Mouse (Mus musculus): ENCODE measurements around the gene Plekha1. TPM values are rescaled to one million over a fixed set of nuclear protein-coding genes. Genes with fewer than 3 reads are reported as not detected.

Plekha1 gene
- total RNA-seq, 4 experiments from 2014 or later: 94.6 to 101 (median 96.9) TPM

DNA sequence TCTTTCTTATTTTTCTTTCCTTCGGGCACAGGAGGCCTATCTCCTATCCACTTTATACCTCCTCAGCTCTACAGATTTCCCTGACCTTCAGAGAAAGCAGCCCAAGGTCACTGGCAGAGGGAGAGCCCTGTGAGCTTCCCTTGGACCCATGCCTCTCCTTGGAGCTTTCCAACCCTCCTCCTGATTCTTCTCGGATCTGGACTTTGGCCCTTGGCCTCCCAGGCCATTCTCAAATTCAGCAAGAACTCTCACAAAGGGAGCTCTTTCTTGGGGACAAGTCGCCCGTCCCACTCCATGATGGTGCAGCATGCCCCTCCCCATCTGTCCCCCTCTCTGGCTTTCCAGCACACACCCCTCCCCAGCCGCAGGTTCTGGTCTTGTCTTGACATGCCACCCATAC is 85.4 kb downstream of the Plekha1 start:
- no peak for DNase-seq (ENCODE audit: low spot score in 2 of 2)

DNA sequence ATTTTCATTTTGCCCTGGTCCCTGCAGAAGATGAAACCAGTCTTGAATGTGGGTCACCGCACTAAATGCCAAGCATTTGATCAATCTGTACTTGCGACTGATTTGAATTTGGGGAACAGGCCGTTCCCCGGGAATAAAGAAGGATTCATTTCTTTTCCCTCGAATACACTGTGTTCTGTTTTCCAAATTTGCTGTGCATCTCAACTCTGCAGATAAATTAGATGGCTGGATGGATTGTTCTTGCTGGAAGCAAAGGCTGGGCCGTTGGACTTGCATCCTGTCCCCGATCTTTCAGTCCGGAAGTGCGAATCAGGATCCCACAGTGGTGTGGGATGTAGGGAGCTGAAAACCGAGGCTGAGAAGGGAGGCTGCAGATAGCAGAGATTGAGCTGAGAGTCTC is 87.8 kb downstream of the Plekha1 start:
- DNase-seq (ENCODE audit: low spot score in 2 of 2): no peak

DNA sequence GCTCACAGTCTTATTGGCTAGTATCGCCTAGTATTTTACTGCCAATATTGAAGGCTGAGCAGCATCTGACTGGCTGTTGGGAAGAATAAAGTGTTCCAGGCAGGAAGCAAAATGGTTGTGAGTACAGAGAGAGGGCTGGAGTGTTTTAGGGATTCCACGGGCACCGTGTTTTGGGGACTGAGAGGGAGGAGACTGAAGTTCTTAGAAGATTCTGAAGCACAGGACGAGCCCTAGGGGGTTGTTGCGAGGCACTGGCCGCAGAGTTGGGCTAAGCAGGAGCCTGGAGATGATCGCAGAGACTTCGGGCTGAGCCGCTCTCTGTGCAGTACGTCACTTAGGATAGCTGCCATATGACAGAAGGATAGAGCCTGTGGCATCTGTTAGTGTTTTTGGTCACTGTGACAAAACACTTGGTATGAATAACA is 88.6 kb downstream of the Plekha1 start:
- no peak for DNase-seq (ENCODE audit: low spot score in 2 of 2)

DNA sequence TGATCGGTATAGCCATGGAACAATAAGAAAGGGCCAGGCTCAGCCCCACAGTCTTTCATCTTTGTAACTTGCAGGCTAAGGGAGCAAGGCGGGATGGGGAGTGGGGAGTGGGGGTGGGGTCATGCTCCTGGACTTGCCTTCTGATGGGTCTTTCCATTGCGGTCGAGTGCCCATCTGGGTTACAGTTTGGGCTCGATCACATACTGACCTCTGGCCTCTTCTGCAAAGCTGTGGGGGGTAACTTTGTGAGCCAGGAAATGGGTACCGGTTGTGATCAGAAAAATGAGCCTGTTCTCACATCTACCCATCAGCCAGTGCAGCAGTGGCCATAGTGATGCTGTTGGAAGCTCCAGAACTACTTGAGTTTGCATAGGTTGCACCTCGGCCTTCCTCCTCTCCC is 93.0 kb downstream of the Plekha1 start:
- no peak for DNase-seq (ENCODE audit: low spot score in 2 of 2)

DNA sequence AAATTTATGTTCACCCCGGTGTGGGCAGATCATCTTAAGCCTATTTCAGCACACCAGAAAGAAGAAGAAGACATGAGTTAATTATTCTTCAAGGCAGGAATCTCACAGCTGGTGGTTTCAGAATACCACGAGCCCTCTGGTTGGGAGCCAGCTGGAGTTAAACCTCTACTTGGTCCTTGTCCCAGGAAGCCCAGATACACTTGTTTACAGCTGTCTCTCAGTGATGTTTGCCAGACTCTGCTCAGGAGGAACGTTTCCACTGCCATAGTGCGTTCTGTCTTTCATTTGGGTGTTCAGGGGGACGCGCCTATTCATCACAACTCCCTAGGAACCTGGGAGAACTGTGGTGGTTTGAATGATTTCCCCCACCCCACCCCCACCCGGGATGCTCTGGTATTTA is 94.3 kb downstream of the Plekha1 start:
- DNase-seq (ENCODE audit: low spot score in 2 of 2): peak in 1 of 2 experiments; percentile 56

DNA sequence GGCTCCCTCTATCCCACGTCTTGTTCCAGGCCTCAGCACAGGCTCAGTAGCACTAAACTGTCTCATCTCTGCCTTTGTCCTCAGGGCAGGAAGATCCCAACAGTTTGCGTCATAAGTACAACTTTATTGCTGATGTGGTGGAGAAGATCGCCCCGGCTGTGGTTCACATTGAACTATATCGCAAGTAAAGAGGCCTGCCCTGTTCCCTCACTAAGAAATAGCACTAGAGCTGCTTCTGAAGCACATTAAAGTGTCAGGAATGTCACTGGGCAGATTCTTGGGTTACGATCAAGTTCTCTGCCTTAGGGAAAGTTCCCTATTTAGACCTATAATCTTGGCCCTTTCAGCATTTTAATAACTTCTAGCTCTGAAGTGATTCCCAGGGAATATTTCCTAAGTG is 95.9 kb downstream of the Plekha1 start:
- no peak for DNase-seq (ENCODE audit: low spot score in 2 of 2)

Small RNA genes within 50 kb of the gene (microRNA-seq; reads per million reads assigned to microRNA genes)
- 0.22 to 0.84 reads per million in 2 experiments for gene Mir7061

Other genes starting within 250 kb of the Plekha1 start
- gene Btbd16, start 91.7 kb upstream of the Plekha1 start, total RNA-seq (2022): under 1 TPM in 3 of 4 experiments, not detected in 1; 0.16 to 0.49 (median 0.41) TPM
- gene Htra1, start 70.4 kb downstream of the Plekha1 start, total RNA-seq (2022): 100 to 1,000 TPM; 156 to 180 (median 161) TPM
- gene Dmbt1, start 166.3 kb downstream of the Plekha1 start, total RNA-seq (2022): under 1 TPM in 1 of 4 experiments, not detected in 3; 0.06 TPM

Data from left cerebral cortex, adult 8-10 months (tissue).